Mouse (Mus musculus): ENCODE data around the gene Abr. TPM values are rescaled to one million over a fixed set of nuclear protein-coding genes. Genes with fewer than 3 reads are reported as not detected.
A peak's percentile ranks its signal among the peaks of the same experiment; 100 is the strongest.

Abr gene
- total and polyA plus RNA-seq, 3 experiments, result 3.8 to 8.8 TPM; not detected in 1

DNA sequence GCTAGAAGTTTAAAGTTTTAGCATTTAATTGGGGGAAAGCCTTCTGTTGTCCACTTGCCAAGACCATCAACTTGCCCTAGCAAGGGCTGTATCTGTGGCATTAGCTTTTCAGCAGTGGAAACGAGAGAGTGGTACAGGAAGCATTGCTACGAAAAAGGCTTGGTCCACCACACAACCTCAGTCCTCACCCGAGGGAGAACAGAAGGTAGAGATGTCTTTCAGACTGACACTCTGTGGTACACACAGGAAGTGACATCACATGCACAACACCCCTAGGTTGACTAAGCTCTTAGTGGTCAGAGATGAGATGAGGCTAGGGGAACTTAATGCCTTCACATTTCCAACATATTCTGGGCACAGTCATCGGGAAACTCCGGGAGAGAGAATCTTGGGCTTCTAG is 32.4 kb downstream of the Abr start:
- Histone ChIP-seq H3K9ac (ENCODE audit: control insufficient read depth, low read depth, low read length, poor library complexity, severe bottlenecking) (no peak overlapping the region), H3K27me3 (ENCODE audit: control insufficient read depth in 1 of 2, insufficient read depth in 2 of 2, low read length in 2 of 2) (peaks cover under 1% of the 10 kb centered on the region in 2 experiments; a peak in 3 of 4 replicates), H3K79me2 (ENCODE audit: control insufficient read depth, insufficient read depth, low read length, poor library complexity) (no peaks in the 10 kb centered on the region), H3K4me3 (ENCODE audit: control insufficient read depth in 1 of 2, insufficient read depth in 1 of 2, low read depth in 2 of 2, low read length in 2 of 2) (no peak overlapping the region), H3K9me3 (replicated peaks; ENCODE audit: insufficient read depth, low read length) (no peaks in the 10 kb centered on the region), H3K27ac (ENCODE audit: control insufficient read depth, low read depth, low read length) (no peak overlapping the region), H3K36me3 (ENCODE audit: control insufficient read depth in 1 of 2, insufficient read depth in 2 of 2, low read length in 2 of 2) (peaks cover 0 to 14% of the 10 kb centered on the region in 2 experiments; a peak in 2 of 4 replicates), H3K4me1 (ENCODE audit: control insufficient read depth in 1 of 2, insufficient read depth in 2 of 2, low read length in 2 of 2) (peaks cover 0 to 18% of the 10 kb centered on the region in 2 experiments; a peak in 3 of 4 replicates)
- DNase-seq (ENCODE audit: low read depth, low spot score), result no peak
- TF ChIP-seq GABPA (IDR thresholded peaks at IDR 0.05; ENCODE audit: low read depth, low read length) (no peak), TBP (IDR thresholded peaks at IDR 0.05; ENCODE audit: low read depth, low read length) (no peak), SIN3A (IDR thresholded peaks at IDR 0.05; ENCODE audit: low read length) (no peak), MXI1 (IDR thresholded peaks at IDR 0.05; ENCODE audit: low read depth, low read length) (no peak)

- Histone ChIP-seq H3K4me3 (ENCODE audit: control insufficient read depth in 1 of 2, insufficient read depth in 1 of 2, low read depth in 2 of 2, low read length in 2 of 2) (no peak overlapping the region), H3K27me3 (ENCODE audit: control insufficient read depth in 1 of 2, insufficient read depth in 2 of 2, low read length in 2 of 2) (peaks cover 5% of the 10 kb centered on the region in 2 experiments), H3K9ac (ENCODE audit: control insufficient read depth, low read depth, low read length, poor library complexity, severe bottlenecking) (no peak overlapping the region), H3K27ac (ENCODE audit: control insufficient read depth, low read depth, low read length) (no peak overlapping the region), H3K36me3 (ENCODE audit: control insufficient read depth in 1 of 2, insufficient read depth in 2 of 2, low read length in 2 of 2) (peaks cover 0 to 8% of the 10 kb centered on the region in 2 experiments; a peak in 2 of 4 replicates), H3K4me1 (ENCODE audit: control insufficient read depth in 1 of 2, insufficient read depth in 2 of 2, low read length in 2 of 2) (peaks cover 0 to 11% of the 10 kb centered on the region in 2 experiments; a peak in 3 of 4 replicates), H3K79me2 (ENCODE audit: control insufficient read depth, insufficient read depth, low read length, poor library complexity) (no peaks in the 10 kb centered on the region), H3K9me3 (replicated peaks; ENCODE audit: insufficient read depth, low read length) (no peaks in the 10 kb centered on the region)
- TF ChIP-seq ZKSCAN1 (IDR thresholded peaks at IDR 0.05; ENCODE audit: low read depth, low read length), result no peak
- TF ChIP-seq CTCF (IDR thresholded peaks at IDR 0.05 in 2 of 3, conservative IDR thresholded peaks at IDR 0.05 in 1 of 3; ENCODE audit: control insufficient read depth in 1 of 3, insufficient read depth in 1 of 3, low read depth in 2 of 3, low read length in 3 of 3, poor library complexity in 1 of 3, severe bottlenecking in 1 of 3), result peak in 1 of 3 experiments; percentile 12; a peak in 1 of 6 replicates
- no peak for DNase-seq (ENCODE audit: low read depth, low spot score)
Observed at GRCm38 (mm10) chr11:76588632-76589485, 33.3 kb downstream of the Abr start.

DNA sequence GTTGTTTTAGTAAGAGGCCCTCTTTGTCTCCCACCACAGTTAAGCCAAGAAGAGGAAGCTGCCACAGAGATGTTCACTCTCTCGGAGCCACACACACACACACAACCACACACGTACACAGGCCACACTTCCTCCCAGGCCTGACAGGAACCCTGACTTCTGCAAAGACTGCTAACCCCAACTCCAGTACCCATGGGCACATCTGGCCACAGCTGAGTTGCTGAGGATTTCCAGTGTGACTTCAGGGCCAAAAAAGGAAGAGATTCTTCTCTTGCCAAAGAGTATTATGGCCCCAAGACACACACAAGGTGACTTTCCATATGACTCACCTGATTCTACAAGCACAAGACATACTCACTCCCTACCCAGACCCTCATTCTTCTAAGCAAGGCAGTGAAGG is 34.1 kb downstream of the Abr start:
- Histone ChIP-seq H3K4me1 (ENCODE audit: control insufficient read depth in 1 of 2, insufficient read depth in 2 of 2, low read length in 2 of 2) (peaks cover 0 to 4% of the 10 kb centered on the region in 2 experiments; a peak in 2 of 4 replicates), H3K4me3 (ENCODE audit: control insufficient read depth in 1 of 2, insufficient read depth in 1 of 2, low read depth in 2 of 2, low read length in 2 of 2) (no peak overlapping the region), H3K27me3 (ENCODE audit: control insufficient read depth in 1 of 2, insufficient read depth in 2 of 2, low read length in 2 of 2) (peaks cover 11 to 12% of the 10 kb centered on the region in 2 experiments), H3K9me3 (replicated peaks; ENCODE audit: insufficient read depth, low read length) (no peaks in the 10 kb centered on the region), H3K79me2 (ENCODE audit: control insufficient read depth, insufficient read depth, low read length, poor library complexity) (no peaks in the 10 kb centered on the region), H3K27ac (ENCODE audit: control insufficient read depth, low read depth, low read length) (no peak overlapping the region), H3K36me3 (ENCODE audit: control insufficient read depth in 1 of 2, insufficient read depth in 2 of 2, low read length in 2 of 2) (peaks cover 0 to 3% of the 10 kb centered on the region in 2 experiments; a peak in 2 of 4 replicates), H3K9ac (ENCODE audit: control insufficient read depth, low read depth, low read length, poor library complexity, severe bottlenecking) (no peak overlapping the region)
- peak; percentile 70 for DNase-seq (ENCODE audit: low read depth, low spot score)
- no peak for TF ChIP-seq CHD2 (IDR thresholded peaks at IDR 0.05; ENCODE audit: low read length)
- TF ChIP-seq POLR2AphosphoS2 (IDR thresholded peaks at IDR 0.05; ENCODE audit: low read length), result no peak

Measured in MEL (cell line).